Mouse (Mus musculus): Measurements from ENCODE around the gene Gdf15. TPM values are rescaled to one million over a fixed set of nuclear protein-coding genes. Genes with fewer than 3 reads are reported as not detected.
A peak's percentile ranks its signal among the peaks of the same experiment; 100 is the strongest.

The Gdf15 gene
- polyA plus RNA-seq, 1 experiment from 2014 or later, result 0.33 TPM

DNA sequence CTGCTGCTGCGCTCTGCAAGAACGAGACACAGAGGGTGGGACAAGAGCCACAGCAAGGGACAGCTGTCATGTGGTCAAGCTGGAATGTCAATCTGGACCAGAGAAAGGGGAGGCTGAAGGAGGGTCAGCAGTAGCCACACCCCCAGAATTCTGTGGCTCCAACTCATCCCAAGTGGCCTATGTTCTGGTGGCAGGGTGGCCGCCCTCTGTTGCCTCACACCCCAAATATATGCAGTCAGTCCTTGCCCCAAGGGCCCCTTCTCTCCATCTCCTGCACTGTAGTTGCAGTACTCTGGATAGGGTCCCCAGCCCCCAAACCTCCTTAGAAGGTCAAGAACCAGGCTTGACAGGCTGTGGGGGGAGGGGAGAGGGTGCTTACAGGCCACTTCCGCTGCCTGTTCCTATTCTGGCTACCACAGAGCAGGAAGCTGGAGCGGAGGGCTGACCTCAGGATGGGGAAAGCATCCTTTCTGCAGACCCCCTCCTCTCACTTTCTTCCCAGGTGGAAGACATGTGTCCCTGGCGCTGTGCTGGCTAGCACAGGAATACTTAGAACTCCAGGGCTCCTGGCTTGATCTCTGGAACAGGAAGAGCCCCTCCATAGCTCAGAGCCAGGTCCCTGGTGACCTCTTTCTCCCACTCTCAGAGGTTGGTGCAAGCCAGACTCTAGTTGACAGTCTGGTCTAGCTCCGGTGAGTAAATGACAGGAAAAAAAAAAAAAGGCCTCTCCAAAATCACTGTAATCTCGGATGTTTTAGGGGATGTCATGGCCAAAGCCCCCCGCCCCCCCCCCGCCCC, 31.6 kb downstream of the Gdf15 start:
- no peak overlapping the region for H3K4me3 ChIP-seq (ENCODE audit: low read depth, low read length)
- TF ChIP-seq CTCF (IDR thresholded peaks at IDR 0.05; ENCODE audit: low read depth), result no peak
- TF ChIP-seq EP300 (optimal IDR thresholded peaks at IDR 0.05), result no peak
- peak overlapping the region; percentile 44 for H3K4me2 ChIP-seq (replicated peaks; ENCODE audit: low read depth)
- DNase-seq (ENCODE audit: low spot score) (peak; percentile 18), ATAC-seq (ENCODE audit: low FRiP score, low TSS enrichment) (no peak)
- peaks cover 8% of the 10 kb centered on the region for H3K4me1 ChIP-seq (replicated peaks; ENCODE audit: control insufficient read depth, insufficient read depth)
- H3K9me3 ChIP-seq (ENCODE audit: control insufficient read depth, low read length), result no peaks in the 10 kb centered on the region
- no peaks in the 10 kb centered on the region for H3K27me3 ChIP-seq (ENCODE audit: control insufficient read depth, insufficient read depth, low read length)
- peak overlapping the region; percentile 63; the same call in 1 of the 2 replicates for H3K27ac ChIP-seq (replicated peaks)
- WGBS, result 46% methylated on average over 9 of the region's 10 CpGs
- H3K9ac ChIP-seq (ENCODE audit: low read length), result no peak overlapping the region
- no peaks in the 10 kb centered on the region; the same call in 1 of the 2 replicates for H3K36me3 ChIP-seq (ENCODE audit: control insufficient read depth, insufficient read depth, low read length)

DNA sequence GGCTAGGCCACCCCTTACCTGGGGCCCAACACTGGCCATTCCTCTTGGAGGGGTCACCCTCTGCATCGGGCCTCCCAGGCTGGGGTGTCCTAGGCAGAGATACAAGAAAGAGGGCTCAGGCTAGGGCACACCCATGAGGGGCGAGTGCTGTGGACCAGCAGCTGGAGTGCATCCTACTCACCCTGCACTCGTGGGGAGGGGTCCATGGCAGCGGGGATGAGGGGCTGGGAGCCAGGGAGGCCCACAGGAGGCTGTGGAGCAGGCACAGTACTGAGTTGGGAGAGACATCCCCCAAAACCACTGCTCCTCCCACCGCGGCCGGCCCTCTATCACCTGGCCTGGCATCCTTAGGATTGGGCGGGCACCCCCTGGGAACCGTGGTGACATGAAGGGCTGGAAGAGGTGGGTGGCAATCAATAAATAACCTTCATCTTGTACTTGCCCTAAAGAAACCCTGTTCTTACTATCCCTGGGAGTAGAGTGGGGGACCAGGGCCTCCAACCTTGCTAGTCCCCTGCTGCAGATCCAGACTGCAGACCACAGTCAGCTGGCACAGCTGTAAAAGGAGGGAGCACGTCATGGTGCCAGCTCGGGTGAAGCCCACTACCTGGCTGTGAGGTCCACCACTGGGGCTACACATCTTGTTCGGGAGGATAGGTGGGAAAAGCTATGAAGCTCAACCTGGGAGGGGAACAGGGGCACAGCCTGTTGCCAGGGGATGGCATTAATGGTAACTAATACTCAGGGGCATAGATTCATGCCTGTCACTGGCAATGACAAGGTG, 32.6 kb downstream of the Gdf15 start:
- no peak for TF ChIP-seq CTCF (IDR thresholded peaks at IDR 0.05; ENCODE audit: low read depth)
- TF ChIP-seq EP300 (optimal IDR thresholded peaks at IDR 0.05), result no peak
- ATAC-seq (ENCODE audit: low FRiP score, low TSS enrichment), result no peak
- H3K36me3 ChIP-seq (ENCODE audit: control insufficient read depth, insufficient read depth, low read length), result no peaks in the 10 kb centered on the region; the same call in 1 of the 2 replicates
- DNase-seq (ENCODE audit: low spot score), result peak; percentile 13
- no peaks in the 10 kb centered on the region for H3K9me3 ChIP-seq (ENCODE audit: control insufficient read depth, low read length)
- no peaks in the 10 kb centered on the region for H3K27me3 ChIP-seq (ENCODE audit: control insufficient read depth, insufficient read depth, low read length)
- no peak overlapping the region for H3K4me2 ChIP-seq (replicated peaks; ENCODE audit: low read depth)
- H3K4me3 ChIP-seq (ENCODE audit: low read depth, low read length), result no peak overlapping the region
- H3K9ac ChIP-seq (ENCODE audit: low read length), result no peak overlapping the region
- H3K27ac ChIP-seq (replicated peaks), result no peak overlapping the region
- H3K4me1 ChIP-seq (replicated peaks; ENCODE audit: control insufficient read depth, insufficient read depth), result peaks cover 8% of the 10 kb centered on the region
- WGBS, result 80% methylated on average over 12 of the region's 12 CpGs

- H3K9ac ChIP-seq (ENCODE audit: low read length), result 0 out of 2 replicates have a peak overlapping the region, but pooled peaks have one; percentile 18
- no peak for DNase-seq (ENCODE audit: low spot score)
These were observed 33.5 kb downstream of the Gdf15 start for GRCm38 (mm10) chr8:70598722-70599121.

GRCm38 (mm10) chr8:70598283-70598682, 34.0 kb downstream of the Gdf15 start:
- Histone ChIP-seq H3K27ac (replicated peaks) (no peak overlapping the region), H3K9ac (ENCODE audit: low read length) (peak overlapping the region; percentile 56), H3K4me3 (ENCODE audit: low read depth, low read length) (peak overlapping the region; percentile 44), H3K27me3 (ENCODE audit: control insufficient read depth, insufficient read depth, low read length) (no peaks in the 10 kb centered on the region), H3K36me3 (ENCODE audit: control insufficient read depth, insufficient read depth, low read length) (no peaks in the 10 kb centered on the region; the same call in 1 of the 2 replicates), H3K9me3 (ENCODE audit: control insufficient read depth, low read length) (no peaks in the 10 kb centered on the region), H3K4me1 (replicated peaks; ENCODE audit: control insufficient read depth, insufficient read depth) (peaks cover 8% of the 10 kb centered on the region), H3K4me2 (replicated peaks; ENCODE audit: low read depth) (peak overlapping the region; percentile 72)
- TF ChIP-seq EP300 (optimal IDR thresholded peaks at IDR 0.05) (no peak), CTCF (IDR thresholded peaks at IDR 0.05; ENCODE audit: low read depth) (peak; percentile 87)
- peak; percentile 39 for ATAC-seq (ENCODE audit: low FRiP score, low TSS enrichment)
- peak; percentile 91 for DNase-seq (ENCODE audit: low spot score)
- WGBS, result 14% methylated on average over 28 of the region's 29 CpGs

More at GRCm38 (mm10) chr8:70598722-70599121, 33.5 kb downstream of the Gdf15 start:
- Histone ChIP-seq H3K4me1 (replicated peaks; ENCODE audit: control insufficient read depth, insufficient read depth) (peaks cover 8% of the 10 kb centered on the region), H3K27me3 (ENCODE audit: control insufficient read depth, insufficient read depth, low read length) (no peaks in the 10 kb centered on the region), H3K4me2 (replicated peaks; ENCODE audit: low read depth) (peak overlapping the region; percentile 72), H3K4me3 (ENCODE audit: low read depth, low read length) (0 out of 2 replicates have a peak overlapping the region, but pooled peaks have one; percentile 44), H3K9me3 (ENCODE audit: control insufficient read depth, low read length) (no peaks in the 10 kb centered on the region), H3K27ac (replicated peaks) (no peak overlapping the region), H3K36me3 (ENCODE audit: control insufficient read depth, insufficient read depth, low read length) (no peaks in the 10 kb centered on the region; the same call in 1 of the 2 replicates)
- no peak for TF ChIP-seq EP300 (optimal IDR thresholded peaks at IDR 0.05)
- no peak for TF ChIP-seq CTCF (IDR thresholded peaks at IDR 0.05; ENCODE audit: low read depth)
- 32% methylated on average over 10 of the region's 10 CpGs for WGBS
- no peak for ATAC-seq (ENCODE audit: low FRiP score, low TSS enrichment)

DNA sequence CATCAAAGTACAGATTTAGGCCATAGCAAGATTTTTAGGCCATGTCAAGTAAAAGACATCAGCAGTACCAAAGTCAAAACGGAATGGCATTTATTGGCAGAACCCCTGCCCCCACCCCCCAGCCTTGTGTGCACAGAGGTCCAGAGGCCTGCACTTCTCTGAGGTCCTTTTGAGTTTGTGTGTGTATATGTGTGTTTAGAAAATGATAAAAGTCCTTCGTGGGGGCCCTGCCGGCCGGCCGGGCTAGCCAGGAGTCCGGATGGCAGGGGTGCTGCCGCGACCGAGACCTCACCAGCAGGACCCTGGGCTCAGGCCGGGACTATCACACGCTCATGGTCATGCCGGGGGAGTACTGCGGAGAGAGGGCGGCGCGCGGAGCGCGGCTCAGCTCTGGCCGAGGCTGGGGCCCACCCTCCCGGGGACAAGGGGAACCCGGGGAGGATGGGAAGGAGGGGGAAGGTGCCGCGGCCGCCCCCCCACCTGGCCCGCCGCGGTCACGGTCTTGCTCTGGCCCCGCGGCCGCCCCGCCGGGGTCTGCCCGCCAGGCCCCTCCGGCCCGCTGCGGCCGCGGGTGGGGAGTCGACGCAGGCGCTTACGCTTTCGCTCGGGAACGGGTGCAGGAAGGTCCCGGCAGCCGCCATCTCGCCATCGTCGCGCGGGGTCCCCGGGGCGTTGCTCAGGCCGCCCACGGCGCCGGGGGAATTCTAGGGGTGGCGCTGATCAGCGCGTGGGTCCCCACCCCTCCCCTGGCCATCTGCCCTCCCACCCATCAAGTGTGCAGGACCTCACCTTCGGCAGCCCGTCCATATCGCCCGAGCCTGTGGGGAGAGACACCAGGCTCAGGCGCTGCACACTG, 34.6 kb downstream of the Gdf15 start:
- 22% methylated on average over 54 of the region's 68 CpGs for WGBS
- Histone ChIP-seq H3K27ac (replicated peaks) (no peak overlapping the region), H3K27me3 (ENCODE audit: control insufficient read depth, insufficient read depth, low read length) (no peaks in the 10 kb centered on the region), H3K4me1 (replicated peaks; ENCODE audit: control insufficient read depth, insufficient read depth) (peaks cover 8% of the 10 kb centered on the region), H3K4me3 (ENCODE audit: low read depth, low read length) (peak overlapping the region; percentile 44), H3K36me3 (ENCODE audit: control insufficient read depth, insufficient read depth, low read length) (no peaks in the 10 kb centered on the region; the same call in 1 of the 2 replicates), H3K9ac (ENCODE audit: low read length) (peak overlapping the region; percentile 56), H3K9me3 (ENCODE audit: control insufficient read depth, low read length) (no peaks in the 10 kb centered on the region), H3K4me2 (replicated peaks; ENCODE audit: low read depth) (peak overlapping the region; percentile 72)
- DNase-seq (ENCODE audit: low spot score) (no peak), ATAC-seq (ENCODE audit: low FRiP score, low TSS enrichment) (no peak)
- no peak for TF ChIP-seq CTCF (IDR thresholded peaks at IDR 0.05; ENCODE audit: low read depth)
- TF ChIP-seq EP300 (optimal IDR thresholded peaks at IDR 0.05), result no peak
